ENCODE assay signal across 23 mouse cellular contexts in the genomic region with DNA sequence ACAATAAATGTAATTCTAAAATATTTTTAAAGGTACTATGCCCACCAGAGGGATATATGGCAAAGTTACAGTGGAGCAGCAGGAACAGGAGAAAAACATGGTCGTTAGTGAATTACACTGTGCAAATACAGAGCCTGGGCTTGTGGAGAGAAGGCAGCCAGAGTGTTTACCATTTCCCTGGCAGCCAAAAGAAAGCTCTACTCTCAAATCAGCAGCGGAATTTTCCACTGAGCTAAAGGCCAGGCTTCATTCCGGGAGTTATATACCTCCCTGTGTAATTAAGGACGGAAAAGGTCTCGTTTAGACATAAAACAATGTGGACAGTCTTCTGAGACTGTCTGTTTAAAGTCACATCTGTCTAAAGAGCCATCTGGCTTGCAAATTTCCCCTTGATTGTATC.
DNase-seq lines count a peak whose midpoint lies in the region; ATAC-seq and TF ChIP-seq lines count a peak whose summit lies in the region.
"Had no signal": no experiment of that assay in that cellular context is flagged by ENCODE, and none has a peak within 500 bp of the region (broad histone marks: within the 10 kb centered on the region; RNA-seq: fewer than 3 reads in every experiment).

No protein-coding gene starts in this region.

- no peak for TF ChIP-seq CTCF in testis, adult 2 months (IDR thresholded peaks at IDR 0.05; ENCODE audit: control insufficient read depth, insufficient read depth, insufficient replicate concordance, low read depth, low read length)

- no peak overlapping the region for H3K4me2 ChIP-seq in limb, embryonic 12.5 days
- H3K4me2 ChIP-seq: forebrain, embryonic 15.5 days; liver, embryonic 11.5 days; lung, embryonic 15.5 days; neural tube, embryonic 15.5 days had no signal

- WGBS in limb, embryonic 12.5 days, result 23% methylated on average over 5 of the region's 5 CpGs
- 42% methylated on average over 5 of the region's 5 CpGs for WGBS in limb, embryonic 10.5 days

- H3K9ac ChIP-seq in limb, embryonic 12.5 days (replicated peaks), result no peak overlapping the region
- H3K9ac ChIP-seq: forebrain, embryonic 15.5 days; lung, embryonic 15.5 days; neural tube, embryonic 15.5 days had no signal

- H3K36me3 ChIP-seq in limb, embryonic 12.5 days, result no peaks in the 10 kb centered on the region
- no peaks in the 10 kb centered on the region for H3K36me3 ChIP-seq in limb, embryonic 10.5 days
- no peaks in the 10 kb centered on the region for H3K36me3 ChIP-seq in testis, adult 2 months (ENCODE audit: control insufficient read depth, insufficient read depth, low read length)
- H3K36me3 ChIP-seq: forebrain, embryonic 15.5 days; hindbrain, embryonic 10.5 days; lung, embryonic 15.5 days; neural tube, embryonic 15.5 days had no signal

- no peak for TF ChIP-seq POLR2A in testis, adult 2 months (IDR thresholded peaks at IDR 0.05; ENCODE audit: control insufficient read depth, low read depth, low read length)

- no peak overlapping the region for H3K4me3 ChIP-seq in limb, embryonic 12.5 days (replicated peaks)
- H3K4me3 ChIP-seq in limb, embryonic 10.5 days, result no peak overlapping the region
- H3K4me3 ChIP-seq in testis, adult 2 months (ENCODE audit: control insufficient read depth, low read depth, low read length), result no peak overlapping the region
- H3K4me3 ChIP-seq: forebrain, embryonic 15.5 days; hindbrain, embryonic 10.5 days; lung, embryonic 15.5 days; neural tube, embryonic 15.5 days had no signal

- H3K27ac ChIP-seq in limb, embryonic 12.5 days, result peak overlapping the region; percentile 68; the same call in 1 of the 2 replicates
- H3K27ac ChIP-seq in limb, embryonic 10.5 days, result no peak overlapping the region
- H3K27ac ChIP-seq in testis, adult 2 months (ENCODE audit: control insufficient read depth, insufficient read depth, low read depth, low read length), result peak overlapping the region; percentile 21; the same call in 1 of the 2 replicates
- H3K27ac ChIP-seq: forebrain, embryonic 15.5 days; hindbrain, embryonic 10.5 days; hindbrain, postnatal 0 days; lung, embryonic 15.5 days; neural tube, embryonic 15.5 days had no signal

- H3K4me1 ChIP-seq in limb, embryonic 12.5 days (replicated peaks), result peaks cover 3% of the 10 kb centered on the region
- H3K4me1 ChIP-seq in limb, embryonic 10.5 days, result peaks cover 12% of the 10 kb centered on the region
- 0 out of 2 replicates have a peak, but pooled peaks cover 2% of the 10 kb centered on the region for H3K4me1 ChIP-seq in testis, adult 2 months (ENCODE audit: control insufficient read depth, insufficient read depth, low read length)
- H3K4me1 ChIP-seq: forebrain, embryonic 15.5 days; hindbrain, embryonic 10.5 days; lung, embryonic 15.5 days had no signal

- no peak for ATAC-seq in limb, embryonic 12.5 days (ENCODE audit: insufficient number of reproducible peaks, insufficient read depth, low FRiP score, low TSS enrichment, low read depth)
- ATAC-seq: forebrain, embryonic 15.5 days; hindbrain, postnatal 0 days; midbrain, embryonic 16.5 days; Patski had no signal

- H3K27me3 ChIP-seq in limb, embryonic 12.5 days, result no peaks in the 10 kb centered on the region
- H3K27me3 ChIP-seq in limb, embryonic 10.5 days (ENCODE audit: low read depth, poor library complexity, severe bottlenecking), result no peaks in the 10 kb centered on the region
- no peaks in the 10 kb centered on the region for H3K27me3 ChIP-seq in testis, adult 2 months (ENCODE audit: control insufficient read depth, insufficient read depth, low read length)
- H3K27me3 ChIP-seq: forebrain, embryonic 15.5 days; lung, embryonic 15.5 days; neural tube, embryonic 15.5 days; Patski had no signal

- H3K9me3 ChIP-seq in limb, embryonic 12.5 days, result no peaks in the 10 kb centered on the region
- H3K9me3 ChIP-seq in limb, embryonic 10.5 days (replicated peaks), result no peaks in the 10 kb centered on the region
- H3K9me3 ChIP-seq: forebrain, embryonic 15.5 days; hindbrain, embryonic 10.5 days; lung, embryonic 15.5 days; neural tube, embryonic 15.5 days had no signal

- DNase-seq in embryo, embryonic 11 days, result peak; percentile 30
- no peak for DNase-seq in embryo, embryonic 9.5 days (ENCODE audit: extremely low spot score)
- DNase-seq in limb, embryonic 10.5 days (ENCODE audit: low spot score), result no peak
- no peak for DNase-seq in testis, postnatal 10 days (ENCODE audit: low spot score)
- DNase-seq in cerebellum, adult 11-12 months, result no peak
- DNase-seq in layer of hippocampus, adult 8-10 months (ENCODE audit: low spot score in 2 of 2), result no peak
- DNase-seq: adrenal gland, postnatal 10 days; cerebellum, postnatal 10 days; gastrocnemius, postnatal 25 days; kidney, adult 9 months; kidney, postnatal 36 days; layer of hippocampus, postnatal 36 days; thymus, postnatal 25 days had no signal
